Mouse (Mus musculus) heart, embryonic 15.5 days (tissue): ENCODE measurements around the gene Egln3. TPM values are rescaled to one million over a fixed set of nuclear protein-coding genes. Genes with fewer than 3 reads are reported as not detected.

ENCODE experiments used
- ATAC-seq: fragments of 200-750 bp; cut with Nextera tagmentation; replicated peaks from 2 replicates; pipeline ENCODE4 v1.8.0; 2017; ENCODE audit warnings: low read depth, moderate TSS enrichment; ENCODE audit not compliant: insufficient number of reproducible peaks, insufficient read depth, low FRiP score
- H3K27ac ChIP-seq: fragments of 300-500 bp; sonication (generic); 2 replicates; pipeline ENCODE4 v1.5.1; 2015; ENCODE audit warnings: mild to moderate bottlenecking, inconsistent platforms
- H3K27me3 ChIP-seq: fragments of 300-500 bp; sonication (generic); 2 replicates; pipeline ENCODE4 v1.6.1; 2015; ENCODE audit warnings: inconsistent platforms
- H3K36me3 ChIP-seq: fragments of 300-500 bp; sonication (generic); 2 replicates; pipeline ENCODE4 v1.6.1; 2015; ENCODE audit warnings: mild to moderate bottlenecking, inconsistent platforms
- H3K4me1 ChIP-seq: fragments of 300-500 bp; sonication (generic); replicated peaks from 2 replicates; pipeline ENCODE4 v1.6.1; 2015; ENCODE audit warnings: inconsistent platforms
- H3K4me2 ChIP-seq: fragments of 300-500 bp; sonication (generic); 2 replicates; pipeline ENCODE4 v1.6.1; 2015; ENCODE audit warnings: inconsistent platforms, mild to moderate bottlenecking, moderate library complexity
- H3K4me3 ChIP-seq: fragments of 300-500 bp; sonication (generic); 2 replicates; pipeline ENCODE4 v1.5.1; 2015; ENCODE audit warnings: mild to moderate bottlenecking, inconsistent platforms
- H3K9ac ChIP-seq: fragments of 300-500 bp; sonication (generic); 2 replicates; pipeline ENCODE4 v1.6.1; 2015; ENCODE audit warnings: mild to moderate bottlenecking, inconsistent platforms
- H3K9me3 ChIP-seq: fragments of 300-500 bp; sonication (generic); replicated peaks from 2 replicates; pipeline ENCODE4 v1.6.1; 2016; ENCODE audit warnings: inconsistent platforms
- WGBS: fragments of 180-500 bp; shearing (Covaris S2); methylation state at CpG from one replicate; pipeline ENCODE4 v1.1.7; 2015; ENCODE audit warnings: mixed read lengths; 5-methylcytosine and 5-hydroxymethylcytosine counted together
- polyA plus RNA-seq: library from polyadenylated mRNA; unstranded; fragments of >200 nt; fragmentation: Nextera tagmentation; extraction: Ambion mirVana; gene quantifications from 2 replicates; pipeline ENCODE4 v1.2.1, GENCODE M21; 2015

Egln3 gene
- polyA plus RNA-seq, result 21.1 and 22.5 TPM in 2 replicates

- WGBS, result 0% methylated on average over 25 of the region's 25 CpGs
- peak within 1 kb of the TSS; percentile 76 for H3K4me3 ChIP-seq
- H3K36me3 ChIP-seq, result no peaks in the 10 kb centered on the region
- H3K4me1 ChIP-seq, result peaks cover 24% of the 10 kb centered on the region
- peak within 1 kb of the TSS; percentile 77 for H3K27ac ChIP-seq
- H3K9me3 ChIP-seq, result 0 out of 2 replicates have a peak, but pooled peaks cover 3% of the 10 kb centered on the region
- peak within 1 kb of the TSS; percentile 85 for H3K9ac ChIP-seq
- peak within 1 kb of the TSS; percentile 91 for H3K4me2 ChIP-seq
- H3K27me3 ChIP-seq, result no peaks in the 10 kb centered on the region
- ATAC-seq, result peak; percentile 88
Measured at GRCm38 (mm10) chr12:54203656-54204045, at the start of gene Egln3. Gene Egln3, minus strand, starts transcription at chr12:54203860.

- H3K27ac ChIP-seq, result no peak overlapping the region
- H3K4me1 ChIP-seq, result no peaks in the 10 kb centered on the region
- no peaks in the 10 kb centered on the region for H3K9me3 ChIP-seq
- WGBS, result 73% methylated on average over 4 of the region's 4 CpGs
- H3K27me3 ChIP-seq, result no peaks in the 10 kb centered on the region
- H3K36me3 ChIP-seq, result no peaks in the 10 kb centered on the region
- H3K4me3 ChIP-seq, result no peak overlapping the region
- H3K4me2 ChIP-seq, result no peak overlapping the region
- no peak overlapping the region for H3K9ac ChIP-seq
- ATAC-seq, result no peak
Measured at GRCm38 (mm10) chr12:54253449-54253848, 49.8 kb upstream of the Egln3 start.

GRCm38 (mm10) chr12:54251942-54252400 lies 48.3 kb upstream of the Egln3 start:
- Histone ChIP-seq H3K9ac (no peak overlapping the region), H3K4me1 (no peaks in the 10 kb centered on the region), H3K36me3 (no peaks in the 10 kb centered on the region), H3K4me3 (no peak overlapping the region), H3K9me3 (no peaks in the 10 kb centered on the region), H3K27me3 (no peaks in the 10 kb centered on the region), H3K27ac (no peak overlapping the region), H3K4me2 (no peak overlapping the region)
- WGBS, result 76% methylated on average over 9 of the region's 9 CpGs
- ATAC-seq, result no peak

GRCm38 (mm10) chr12:54247835-54248234 lies 44.2 kb upstream of the Egln3 start:
- Histone ChIP-seq H3K27ac (no peak overlapping the region), H3K4me2 (no peak overlapping the region), H3K4me3 (no peak overlapping the region), H3K4me1 (no peaks in the 10 kb centered on the region), H3K9me3 (no peaks in the 10 kb centered on the region), H3K27me3 (no peaks in the 10 kb centered on the region), H3K36me3 (no peaks in the 10 kb centered on the region), H3K9ac (no peak overlapping the region)
- ATAC-seq, result no peak
- 80% methylated on average over 7 of the region's 7 CpGs for WGBS

- no peaks in the 10 kb centered on the region for H3K27me3 ChIP-seq
- no peak overlapping the region for H3K27ac ChIP-seq
- no peak for ATAC-seq
- no peaks in the 10 kb centered on the region for H3K36me3 ChIP-seq
- H3K9ac ChIP-seq, result no peak overlapping the region
- no peaks in the 10 kb centered on the region for H3K9me3 ChIP-seq
- no peaks in the 10 kb centered on the region for H3K4me1 ChIP-seq
- no peak overlapping the region for H3K4me3 ChIP-seq
- H3K4me2 ChIP-seq, result no peak overlapping the region
- WGBS, result 79% methylated on average over 5 of the region's 5 CpGs
Measured at GRCm38 (mm10) chr12:54243158-54243557, 39.5 kb upstream of the Egln3 start.

GRCm38 (mm10) chr12:54241976-54242375 lies 38.3 kb upstream of the Egln3 start:
- no peak overlapping the region for H3K4me2 ChIP-seq
- no peak for ATAC-seq
- no peaks in the 10 kb centered on the region for H3K36me3 ChIP-seq
- H3K9ac ChIP-seq, result no peak overlapping the region
- H3K4me1 ChIP-seq, result no peaks in the 10 kb centered on the region
- H3K27me3 ChIP-seq, result no peaks in the 10 kb centered on the region
- H3K4me3 ChIP-seq, result no peak overlapping the region
- WGBS, result 71% methylated on average over 6 of the region's 6 CpGs
- no peak overlapping the region for H3K27ac ChIP-seq
- H3K9me3 ChIP-seq, result no peaks in the 10 kb centered on the region

GRCm38 (mm10) chr12:54233794-54234193 lies 30.1 kb upstream of the Egln3 start:
- H3K9ac ChIP-seq, result no peak overlapping the region
- no peak overlapping the region for H3K4me2 ChIP-seq
- H3K9me3 ChIP-seq, result no peaks in the 10 kb centered on the region; the same call in 1 of the 2 replicates
- no peaks in the 10 kb centered on the region for H3K27me3 ChIP-seq
- WGBS, result 79% methylated on average over 6 of the region's 6 CpGs
- ATAC-seq, result no peak
- no peak overlapping the region for H3K4me3 ChIP-seq
- H3K4me1 ChIP-seq, result peaks cover 5% of the 10 kb centered on the region; the same call in 1 of the 2 replicates
- H3K27ac ChIP-seq, result no peak overlapping the region
- H3K36me3 ChIP-seq, result no peaks in the 10 kb centered on the region

- WGBS, result 52% methylated on average over 7 of the region's 7 CpGs
- Histone ChIP-seq H3K9me3 (no peaks in the 10 kb centered on the region; the same call in 1 of the 2 replicates), H3K27me3 (no peaks in the 10 kb centered on the region), H3K27ac (no peak overlapping the region), H3K4me2 (no peak overlapping the region), H3K36me3 (no peaks in the 10 kb centered on the region), H3K4me3 (no peak overlapping the region), H3K9ac (no peak overlapping the region), H3K4me1 (peaks cover 5% of the 10 kb centered on the region; the same call in 1 of the 2 replicates)
- no peak for ATAC-seq
Measured at GRCm38 (mm10) chr12:54232996-54233603, 29.4 kb upstream of the Egln3 start.

- no peak for ATAC-seq
- H3K4me1 ChIP-seq, result peaks cover 5% of the 10 kb centered on the region; the same call in 1 of the 2 replicates
Measured at GRCm38 (mm10) chr12:54232456-54232855, 28.8 kb upstream of the Egln3 start.

GRCm38 (mm10) chr12:54227551-54227950 lies 23.9 kb upstream of the Egln3 start:
- no peak overlapping the region for H3K4me3 ChIP-seq
- no peak overlapping the region for H3K9ac ChIP-seq
- H3K27me3 ChIP-seq, result no peaks in the 10 kb centered on the region
- H3K9me3 ChIP-seq, result no peaks in the 10 kb centered on the region
- no peak for ATAC-seq
- H3K27ac ChIP-seq, result no peak overlapping the region
- no peaks in the 10 kb centered on the region for H3K36me3 ChIP-seq
- 72% methylated on average over 8 of the region's 8 CpGs for WGBS
- H3K4me1 ChIP-seq, result 0 out of 2 replicates have a peak, but pooled peaks cover 2% of the 10 kb centered on the region
- H3K4me2 ChIP-seq, result no peak overlapping the region

More at GRCm38 (mm10) chr12:54232456-54232855, 28.8 kb upstream of the Egln3 start:
- no peak overlapping the region for H3K27ac ChIP-seq
- H3K4me3 ChIP-seq, result no peak overlapping the region
- H3K36me3 ChIP-seq, result no peaks in the 10 kb centered on the region
- no peaks in the 10 kb centered on the region; the same call in 1 of the 2 replicates for H3K9me3 ChIP-seq
- H3K9ac ChIP-seq, result no peak overlapping the region
- 79% methylated on average over 5 of the region's 5 CpGs for WGBS
- no peak overlapping the region for H3K4me2 ChIP-seq
- no peaks in the 10 kb centered on the region for H3K27me3 ChIP-seq

GRCm38 (mm10) chr12:54226341-54226740 lies 22.7 kb upstream of the Egln3 start:
- 81% methylated on average over 2 of the region's 2 CpGs for WGBS
- H3K27me3 ChIP-seq, result no peaks in the 10 kb centered on the region
- ATAC-seq, result no peak
- H3K4me2 ChIP-seq, result no peak overlapping the region
- no peaks in the 10 kb centered on the region for H3K36me3 ChIP-seq
- H3K27ac ChIP-seq, result no peak overlapping the region
- H3K9ac ChIP-seq, result no peak overlapping the region
- no peak overlapping the region for H3K4me3 ChIP-seq
- H3K9me3 ChIP-seq, result no peaks in the 10 kb centered on the region
- 0 out of 2 replicates have a peak, but pooled peaks cover 2% of the 10 kb centered on the region for H3K4me1 ChIP-seq

- no peak overlapping the region for H3K9ac ChIP-seq
- no peaks in the 10 kb centered on the region for H3K36me3 ChIP-seq
- no peak overlapping the region for H3K4me3 ChIP-seq
- H3K4me1 ChIP-seq, result 0 out of 2 replicates have a peak, but pooled peaks cover under 1% of the 10 kb centered on the region
- H3K4me2 ChIP-seq, result no peak overlapping the region
- H3K27me3 ChIP-seq, result no peaks in the 10 kb centered on the region
- no peaks in the 10 kb centered on the region for H3K9me3 ChIP-seq
- 69% methylated on average over 4 of the region's 4 CpGs for WGBS
- no peak overlapping the region for H3K27ac ChIP-seq
- no peak for ATAC-seq
Measured at GRCm38 (mm10) chr12:54225610-54226009, 21.9 kb upstream of the Egln3 start.
